Mouse (Mus musculus): ENCODE results near the gene Barhl1. TPM values are rescaled to one million over a fixed set of nuclear protein-coding genes. Genes with fewer than 3 reads are reported as not detected.

Gene Barhl1
- 0.10 and 0.15 TPM in 2 replicates for total RNA-seq (2012; rRNA removed)
- polyA plus RNA-seq (2012; ENCODE audit: insufficient read depth in 1 of 2, insufficient read length in 2 of 2, low read depth in 1 of 2, low replicate concordance in 2 of 2, missing spikeins in 1 of 2) = under 1 TPM in 1 of 2 experiments, not detected in 1; 0.47 TPM

GRCm38 (mm10) chr2:28916513-28916865 lies at the start of gene Barhl1:
Gene Barhl1 (minus strand): TSS chr2:28916668.
- Histone ChIP-seq H3K4me3 (ENCODE audit: control insufficient read depth in 1 of 2, insufficient read depth in 1 of 2, low read depth in 2 of 2, low read length in 2 of 2) (no peak within 1 kb of the TSS), H3K36me3 (ENCODE audit: control insufficient read depth in 1 of 2, insufficient read depth in 2 of 2, low read length in 2 of 2) (no peaks in the 10 kb centered on the region), H3K9me3 (replicated peaks; ENCODE audit: insufficient read depth, low read length) (no peaks in the 10 kb centered on the region), H3K79me2 (ENCODE audit: control insufficient read depth, insufficient read depth, low read length, poor library complexity) (no peaks in the 10 kb centered on the region), H3K27ac (ENCODE audit: control insufficient read depth, low read depth, low read length) (no peak within 1 kb of the TSS), H3K4me1 (ENCODE audit: control insufficient read depth in 1 of 2, insufficient read depth in 2 of 2, low read length in 2 of 2) (no peaks in the 10 kb centered on the region), H3K9ac (ENCODE audit: control insufficient read depth, low read depth, low read length, poor library complexity, severe bottlenecking) (no peak within 1 kb of the TSS), H3K27me3 (ENCODE audit: control insufficient read depth in 1 of 2, insufficient read depth in 2 of 2, low read length in 2 of 2) (no peaks in the 10 kb centered on the region)
- no peak for DNase-seq (ENCODE audit: low read depth, low spot score)
- no peak for TF ChIP-seq ZNF384 (IDR thresholded peaks at IDR 0.05; ENCODE audit: low read depth, low read length)
- no peak for TF ChIP-seq RCOR1 (IDR thresholded peaks at IDR 0.05; ENCODE audit: low read depth, low read length)
- no peak for TF ChIP-seq POLR2A (IDR thresholded peaks at IDR 0.05; ENCODE audit: control insufficient read depth in 1 of 2, insufficient read depth in 1 of 2, low read depth in 1 of 2, low read length in 2 of 2, poor library complexity in 1 of 2)
- TF ChIP-seq CTCF (IDR thresholded peaks at IDR 0.05 in 2 of 3, conservative IDR thresholded peaks at IDR 0.05 in 1 of 3; ENCODE audit: control insufficient read depth in 1 of 3, insufficient read depth in 1 of 3, low read depth in 2 of 3, low read length in 3 of 3, poor library complexity in 1 of 3, severe bottlenecking in 1 of 3) = no peak
- TF ChIP-seq RAD21 (IDR thresholded peaks at IDR 0.05; ENCODE audit: low read depth, low read length) = no peak
- TF ChIP-seq ZKSCAN1 (IDR thresholded peaks at IDR 0.05; ENCODE audit: low read depth, low read length) = no peak
- no peak for TF ChIP-seq MXI1 (IDR thresholded peaks at IDR 0.05; ENCODE audit: low read depth, low read length)
- TF ChIP-seq SMC3 (IDR thresholded peaks at IDR 0.05; ENCODE audit: low read depth, low read length) = no peak
- TF ChIP-seq POLR2AphosphoS2 (IDR thresholded peaks at IDR 0.05; ENCODE audit: low read length) = no peak
- TF ChIP-seq MAZ (IDR thresholded peaks at IDR 0.05; ENCODE audit: low read depth, low read length) = no peak
- no peak for TF ChIP-seq EP300 (IDR thresholded peaks at IDR 0.05; ENCODE audit: low read depth in 1 of 2, low read length in 2 of 2)
- no peak for TF ChIP-seq ETS1 (IDR thresholded peaks at IDR 0.05; ENCODE audit: low read depth, low read length)
- no peak for TF ChIP-seq MYC (IDR thresholded peaks at IDR 0.05; ENCODE audit: low read depth, low read length)
- TF ChIP-seq BHLHE40 (IDR thresholded peaks at IDR 0.05; ENCODE audit: borderline replicate concordance, low read depth, low read length) = no peak

GRCm38 (mm10) chr2:28963565-28963964 lies 47.1 kb upstream of the Barhl1 start:
- Histone ChIP-seq H3K9ac (ENCODE audit: control insufficient read depth, low read depth, low read length, poor library complexity, severe bottlenecking) (no peak overlapping the region), H3K4me3 (ENCODE audit: control insufficient read depth in 1 of 2, insufficient read depth in 1 of 2, low read depth in 2 of 2, low read length in 2 of 2) (no peak overlapping the region), H3K79me2 (ENCODE audit: control insufficient read depth, insufficient read depth, low read length, poor library complexity) (no peaks in the 10 kb centered on the region), H3K27ac (ENCODE audit: control insufficient read depth, low read depth, low read length) (no peak overlapping the region), H3K4me1 (ENCODE audit: control insufficient read depth in 1 of 2, insufficient read depth in 2 of 2, low read length in 2 of 2) (no peaks in the 10 kb centered on the region), H3K36me3 (ENCODE audit: control insufficient read depth in 1 of 2, insufficient read depth in 2 of 2, low read length in 2 of 2) (no peaks in the 10 kb centered on the region), H3K27me3 (ENCODE audit: control insufficient read depth in 1 of 2, insufficient read depth in 2 of 2, low read length in 2 of 2) (no peaks in the 10 kb centered on the region; a peak in 2 of 4 replicates), H3K9me3 (replicated peaks; ENCODE audit: insufficient read depth, low read length) (no peaks in the 10 kb centered on the region)
- TF ChIP-seq SMC3 (IDR thresholded peaks at IDR 0.05; ENCODE audit: low read depth, low read length) (no peak), ZC3H11A (IDR thresholded peaks at IDR 0.05; ENCODE audit: low read depth, low read length) (no peak), BHLHE40 (IDR thresholded peaks at IDR 0.05; ENCODE audit: borderline replicate concordance, low read depth, low read length) (no peak), TCF12 (IDR thresholded peaks at IDR 0.05; ENCODE audit: low read depth, low read length) (no peak), CTCF (IDR thresholded peaks at IDR 0.05 in 2 of 3, conservative IDR thresholded peaks at IDR 0.05 in 1 of 3; ENCODE audit: control insufficient read depth in 1 of 3, insufficient read depth in 1 of 3, low read depth in 2 of 3, low read length in 3 of 3, poor library complexity in 1 of 3, severe bottlenecking in 1 of 3) (no peak), ZNF384 (IDR thresholded peaks at IDR 0.05; ENCODE audit: low read depth, low read length) (no peak), ZKSCAN1 (IDR thresholded peaks at IDR 0.05; ENCODE audit: low read depth, low read length) (no peak), MEF2A (IDR thresholded peaks at IDR 0.05; ENCODE audit: extremely low read depth, insufficient replicate concordance, low read depth, low read length, poor library complexity, severe bottlenecking) (no peak), MAZ (IDR thresholded peaks at IDR 0.05; ENCODE audit: low read depth, low read length) (no peak), MYB (IDR thresholded peaks at IDR 0.05; ENCODE audit: low read depth, low read length) (no peak), MAFK (IDR thresholded peaks at IDR 0.05; ENCODE audit: borderline replicate concordance, low read depth, low read length) (no peak), UBTF (IDR thresholded peaks at IDR 0.05; ENCODE audit: borderline replicate concordance, insufficient read depth, low read depth, low read length) (no peak), JUND (IDR thresholded peaks at IDR 0.05; ENCODE audit: low read depth, low read length) (no peak), ZMIZ1 (IDR thresholded peaks at IDR 0.05; ENCODE audit: low read depth, low read length) (no peak), TAL1 (IDR thresholded peaks at IDR 0.05; ENCODE audit: low read length) (no peak), NRF1 (IDR thresholded peaks at IDR 0.05; ENCODE audit: insufficient read depth, low read depth, low read length, poor library complexity, severe bottlenecking) (no peak), ELF1 (IDR thresholded peaks at IDR 0.05; ENCODE audit: low read depth, low read length) (no peak), MXI1 (IDR thresholded peaks at IDR 0.05; ENCODE audit: low read depth, low read length) (no peak), USF1 (IDR thresholded peaks at IDR 0.05; ENCODE audit: low read depth, low read length) (no peak), KAT2A (conservative IDR thresholded peaks at IDR 0.05; ENCODE audit: low read depth, low read length) (no peak)
- DNase-seq (ENCODE audit: low read depth, low spot score) = no peak
